Mouse (Mus musculus) erythroblast, embryonic 14.5 days (primary cell): ENCODE measurements around the gene C87436. TPM values are rescaled to one million over a fixed set of nuclear protein-coding genes. Genes with fewer than 3 reads are reported as not detected.

ENCODE experiments used
- H3K27me3 ChIP-seq: 2 replicates; pipeline ENCODE4 v1.6.1; 2012; ENCODE audit warnings: inconsistent platforms; ENCODE audit not compliant: control insufficient read depth
- H3K36me3 ChIP-seq: 2 replicates; pipeline ENCODE4 v1.6.1; 2012; ENCODE audit warnings: mild to moderate bottlenecking, inconsistent platforms; ENCODE audit not compliant: control insufficient read depth
- H3K4me1 ChIP-seq: 2 replicates; pipeline ENCODE4 v1.6.1; 2012; ENCODE audit warnings: inconsistent platforms; ENCODE audit not compliant: control insufficient read depth
- H3K4me3 ChIP-seq: replicated peaks from 2 replicates; pipeline ENCODE3; 2012; ENCODE audit warnings: moderate library complexity, mild to moderate bottlenecking, inconsistent platforms
- H3K9me3 ChIP-seq: 2 replicates; pipeline ENCODE4 v1.6.1; 2012; ENCODE audit warnings: low read length, inconsistent platforms, mixed read lengths; ENCODE audit not compliant: control insufficient read depth
- GATA1 ChIP-seq: IDR thresholded peaks from 2 replicates; pipeline ENCODE4 v1.6.1; 2012; ENCODE audit warnings: low read length, inconsistent platforms, mixed read lengths
- TAL1 ChIP-seq: IDR thresholded peaks from 3 replicates; pipeline ENCODE4 v1.6.1; 2012; ENCODE audit warnings: low read length, inconsistent platforms, mixed read lengths
- polyA plus RNA-seq: library from polyadenylated mRNA; stranded (reverse); fragments of >175 nt; gene quantifications from 2 replicates; pipeline ENCODE4 v1.2.3, GENCODE M21; 2012

C87436 gene
- 0.84 and 1.5 TPM in 2 replicates for polyA plus RNA-seq

- Histone ChIP-seq H3K4me1 (peaks cover 23% of the 10 kb centered on the region), H3K36me3 (peaks cover 35% of the 10 kb centered on the region), H3K27me3 (no peaks in the 10 kb centered on the region), H3K4me3 (peak within 1 kb of the TSS; percentile 74), H3K9me3 (no peaks in the 10 kb centered on the region)
- no peak for TF ChIP-seq GATA1
- TF ChIP-seq TAL1 = no peak
Measured at GRCm38 (mm10) chr6:86438272-86439118, at the start of gene C87436. TSS of gene C87436 (plus strand) at chr6:86438374.

- peaks cover 4% of the 10 kb centered on the region for H3K4me1 ChIP-seq
- no peak overlapping the region for H3K4me3 ChIP-seq
- no peaks in the 10 kb centered on the region for H3K9me3 ChIP-seq
- TF ChIP-seq TAL1 (no peak), GATA1 (no peak)
- H3K36me3 ChIP-seq = peaks cover 49% of the 10 kb centered on the region
- H3K27me3 ChIP-seq = no peaks in the 10 kb centered on the region
Measured at GRCm38 (mm10) chr6:86388461-86388860, 49.7 kb upstream of the C87436 start.

DNA sequence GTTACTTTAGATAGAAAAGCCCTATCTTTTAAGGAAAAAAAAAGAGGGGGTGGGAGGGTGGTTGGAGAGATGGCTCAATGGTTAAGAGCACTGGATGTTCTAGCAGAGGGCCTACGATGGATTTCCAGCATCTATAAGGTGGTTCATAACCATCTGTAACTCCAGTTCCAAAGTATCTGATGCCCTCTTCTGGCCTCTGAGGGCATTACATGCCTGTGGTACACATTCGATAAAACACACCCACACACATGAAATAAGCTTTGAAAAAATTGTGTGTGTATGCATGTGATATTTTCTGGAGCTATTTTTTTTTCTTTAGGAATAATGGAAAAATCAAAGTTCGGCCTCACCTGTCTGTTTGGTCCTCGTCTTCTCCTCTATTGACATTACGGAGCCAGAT lies 46.8 kb upstream of the C87436 start:
- no peak for TF ChIP-seq TAL1
- Histone ChIP-seq H3K27me3 (no peaks in the 10 kb centered on the region), H3K4me1 (peaks cover 23% of the 10 kb centered on the region), H3K9me3 (no peaks in the 10 kb centered on the region), H3K4me3 (no peak overlapping the region), H3K36me3 (peaks cover 59% of the 10 kb centered on the region)

GRCm38 (mm10) chr6:86393187-86393586 lies 45.0 kb upstream of the C87436 start:
- Histone ChIP-seq H3K27me3 (peaks cover 7% of the 10 kb centered on the region), H3K9me3 (no peaks in the 10 kb centered on the region), H3K36me3 (peaks cover 48% of the 10 kb centered on the region), H3K4me3 (no peak overlapping the region), H3K4me1 (peaks cover 41% of the 10 kb centered on the region)
- TF ChIP-seq GATA1 (no peak), TAL1 (no peak)

DNA sequence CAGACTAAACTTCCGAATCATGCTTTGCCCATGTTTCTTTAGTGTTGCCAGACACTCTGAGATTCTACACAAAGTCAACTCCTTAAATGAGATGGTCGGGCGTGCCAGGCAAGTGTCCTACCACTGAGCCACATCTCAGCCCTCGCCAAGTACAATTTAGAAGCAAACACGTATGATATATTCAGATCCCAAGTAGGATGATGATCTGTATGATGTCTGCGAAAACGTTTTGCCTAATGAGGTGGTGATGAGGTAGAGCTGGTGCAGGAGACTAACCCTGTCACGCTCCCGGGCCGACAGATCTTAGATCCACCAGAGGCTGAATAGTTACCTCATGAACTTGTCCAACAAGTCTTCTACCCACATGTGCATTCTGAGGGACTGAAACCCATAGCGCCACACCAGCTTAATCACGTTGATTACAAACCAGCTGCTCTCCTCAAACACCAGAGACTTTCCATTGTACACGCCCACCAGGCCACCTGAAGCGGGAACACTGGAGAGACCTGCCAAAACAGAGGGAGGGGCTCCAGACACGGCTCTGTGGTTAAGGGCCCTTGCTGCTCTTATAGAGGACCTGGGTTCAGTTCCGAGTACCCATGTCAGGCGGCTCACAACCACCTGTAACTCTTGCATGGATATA lies 44.0 kb upstream of the C87436 start:
- TF ChIP-seq TAL1 = no peak
- no peak for TF ChIP-seq GATA1
- Histone ChIP-seq H3K4me1 (peaks cover 41% of the 10 kb centered on the region), H3K36me3 (peaks cover 38% of the 10 kb centered on the region), H3K27me3 (peaks cover 16% of the 10 kb centered on the region), H3K4me3 (no peak overlapping the region), H3K9me3 (no peaks in the 10 kb centered on the region)

GRCm38 (mm10) chr6:86395021-86395420 lies 43.2 kb upstream of the C87436 start:
- peaks cover 41% of the 10 kb centered on the region for H3K4me1 ChIP-seq
- peaks cover 18% of the 10 kb centered on the region for H3K27me3 ChIP-seq
- no peak for TF ChIP-seq TAL1
- TF ChIP-seq GATA1 = no peak
- H3K36me3 ChIP-seq = peaks cover 34% of the 10 kb centered on the region
- peak overlapping the region; percentile 23 for H3K4me3 ChIP-seq
- no peaks in the 10 kb centered on the region for H3K9me3 ChIP-seq

DNA sequence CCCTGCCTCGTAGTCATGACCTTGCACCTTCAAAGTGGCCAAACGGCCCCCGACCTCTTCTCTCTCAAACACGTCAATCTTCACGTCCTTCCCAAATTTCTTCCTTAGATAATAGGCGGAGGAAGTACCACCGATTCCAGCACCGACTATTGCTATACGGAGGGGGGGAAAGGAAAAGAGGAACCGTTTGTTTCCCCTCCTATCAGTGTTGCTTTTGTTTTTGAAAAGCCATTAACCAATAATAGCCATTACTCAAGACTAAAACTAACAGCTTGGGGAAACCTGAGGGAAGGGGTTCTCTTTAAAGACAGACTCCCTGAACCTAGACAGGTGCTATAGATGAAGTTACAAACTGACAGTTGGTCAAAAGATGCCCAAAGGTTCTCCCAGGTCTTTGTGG lies 42.2 kb upstream of the C87436 start:
- TF ChIP-seq TAL1 = no peak
- no peak for TF ChIP-seq GATA1
- Histone ChIP-seq H3K27me3 (peaks cover 18% of the 10 kb centered on the region), H3K4me1 (peaks cover 46% of the 10 kb centered on the region), H3K36me3 (peaks cover 25% of the 10 kb centered on the region), H3K4me3 (peak overlapping the region; percentile 96), H3K9me3 (no peaks in the 10 kb centered on the region)

DNA sequence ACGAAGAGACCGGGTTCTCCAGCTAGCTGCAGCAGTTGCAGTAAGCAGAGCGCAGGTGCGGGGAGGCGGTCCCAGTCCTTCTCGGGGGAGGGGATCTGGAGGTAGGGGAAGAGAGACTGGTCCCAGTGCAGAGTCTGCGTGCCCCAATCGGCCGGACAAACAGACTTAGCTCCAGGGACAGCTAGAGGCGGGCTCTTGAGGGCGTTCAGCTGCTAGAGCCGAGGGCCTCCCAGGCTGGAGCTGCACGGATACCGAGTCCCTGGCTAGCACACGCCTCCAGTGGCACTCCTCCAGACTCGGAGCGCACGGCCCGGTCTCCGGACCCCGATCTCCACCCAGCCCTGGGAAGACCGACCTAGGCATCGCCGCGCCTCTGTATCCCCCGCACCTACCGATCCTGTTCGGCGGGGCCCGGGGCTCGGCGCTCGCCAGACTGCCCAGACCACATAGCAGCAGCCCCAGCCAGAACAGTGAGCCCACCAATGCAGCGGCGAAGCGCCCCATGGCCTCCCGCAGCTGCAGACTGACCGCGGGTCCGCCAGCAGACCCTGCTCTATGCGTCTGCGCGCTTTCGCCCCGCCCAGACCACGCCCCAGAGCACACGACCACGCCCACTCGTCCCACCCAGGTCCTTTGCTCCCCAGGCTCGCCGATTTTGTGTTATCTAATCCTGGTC lies 41.5 kb upstream of the C87436 start, which contains the start of gene Pcyox1:
TSS of gene Pcyox1 (minus strand) at position 574 of the 676 bp plus-strand sequence.
- TF ChIP-seq GATA1 = no peak
- no peak for TF ChIP-seq TAL1
- H3K9me3 ChIP-seq = no peaks in the 10 kb centered on the region
- H3K27me3 ChIP-seq = peaks cover 18% of the 10 kb centered on the region
- H3K4me3 ChIP-seq = peak within 1 kb of the TSS; percentile 96
- H3K4me1 ChIP-seq = peaks cover 53% of the 10 kb centered on the region
- H3K36me3 ChIP-seq = peaks cover 17% of the 10 kb centered on the region
